Mouse (Mus musculus) lung, embryonic 15.5 days (tissue): ENCODE measurements around the gene Dcaf10. TPM values are rescaled to one million over a fixed set of nuclear protein-coding genes. Genes with fewer than 3 reads are reported as not detected.

Experiments used
- ATAC-seq: fragments of 200-750 bp; cut with Nextera tagmentation; 2 replicates; pipeline ENCODE4 v1.8.0; 2017; ENCODE audit warnings: moderate number of reproducible peaks, borderline replicate concordance; ENCODE audit not compliant: low FRiP score, low TSS enrichment; ENCODE audit errors: extremely low read depth
- H3K27ac ChIP-seq: fragments of 300-500 bp; sonication (generic); 2 replicates; pipeline ENCODE4 v1.5.1; 2015; ENCODE audit warnings: moderate library complexity, mild to moderate bottlenecking, inconsistent platforms
- H3K27me3 ChIP-seq: fragments of 300-500 bp; sonication (generic); 2 replicates; pipeline ENCODE4 v1.6.1; 2015; ENCODE audit warnings: inconsistent platforms
- H3K36me3 ChIP-seq: fragments of 300-500 bp; sonication (generic); 2 replicates; pipeline ENCODE4 v1.6.1; 2015; ENCODE audit warnings: inconsistent platforms
- H3K4me1 ChIP-seq: fragments of 300-500 bp; sonication (generic); 2 replicates; pipeline ENCODE4 v1.6.1; 2015; ENCODE audit warnings: inconsistent platforms
- H3K4me2 ChIP-seq: fragments of 300-500 bp; sonication (generic); 2 replicates; pipeline ENCODE4 v1.6.1; 2015; ENCODE audit warnings: inconsistent platforms, mild to moderate bottlenecking, moderate library complexity
- H3K4me3 ChIP-seq: fragments of 300-500 bp; sonication (generic); 2 replicates; pipeline ENCODE4 v1.5.1; 2015; ENCODE audit warnings: mild to moderate bottlenecking, inconsistent platforms
- H3K9ac ChIP-seq: fragments of 300-500 bp; sonication (generic); 2 replicates; pipeline ENCODE4 v1.6.1; 2015; ENCODE audit warnings: inconsistent platforms
- H3K9me3 ChIP-seq: fragments of 300-500 bp; sonication (generic); 2 replicates; pipeline ENCODE4 v1.6.1; 2016; ENCODE audit warnings: inconsistent platforms
- WGBS: fragments of 180-500 bp; shearing (Covaris S2); methylation state at CpG from one replicate; pipeline ENCODE4 v1.1.7; 2015; 5-methylcytosine and 5-hydroxymethylcytosine counted together
- polyA plus RNA-seq: library from polyadenylated mRNA; unstranded; fragments of >200 nt; fragmentation: Nextera tagmentation; extraction: Ambion mirVana; gene quantifications from 2 replicates; pipeline ENCODE4 v1.2.1, GENCODE M21; 2015

The Dcaf10 gene
- polyA plus RNA-seq: 12.5 and 13.2 TPM in 2 replicates

DNA sequence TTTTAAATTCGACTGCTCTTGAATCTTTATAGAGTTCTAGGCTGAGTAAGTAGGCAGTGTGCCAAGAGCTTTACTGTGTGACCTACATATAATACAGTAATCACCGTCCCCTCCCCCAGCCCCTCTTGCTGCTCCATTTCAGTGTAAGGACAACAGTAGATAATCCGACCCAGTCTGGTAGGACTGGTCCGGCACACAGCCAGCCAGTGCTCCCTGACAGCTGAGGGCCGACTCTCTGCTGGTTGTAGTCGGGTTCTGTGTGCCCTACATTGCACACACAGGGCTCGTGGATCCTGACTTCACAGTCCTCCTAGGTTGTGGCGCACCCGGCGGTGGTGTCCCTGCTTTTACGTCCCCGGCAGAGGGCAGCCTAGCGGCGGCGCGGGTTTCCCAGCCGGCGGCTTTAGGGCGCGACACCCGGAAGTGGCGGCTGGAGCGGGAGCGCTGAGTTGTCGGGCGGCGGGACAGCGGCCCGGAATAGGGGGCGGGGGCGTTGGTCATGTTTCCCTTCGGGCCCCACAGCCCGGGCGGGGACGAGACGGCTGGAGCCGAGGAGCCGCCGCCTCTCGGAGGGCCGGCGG is at the start of gene Dcaf10:
TSS of gene Dcaf10 (plus strand) at position 433 of the 581 bp plus-strand sequence.
- peak within 1 kb of the TSS; percentile 82 for H3K4me3 ChIP-seq
- H3K9me3 ChIP-seq: no peaks in the 10 kb centered on the region
- under 1% methylated on average over 36 of the region's 42 CpGs for WGBS
- peaks cover 19% of the 10 kb centered on the region for H3K4me1 ChIP-seq
- no peaks in the 10 kb centered on the region for H3K27me3 ChIP-seq
- peak within 1 kb of the TSS; percentile 98 for H3K27ac ChIP-seq
- 0 out of 2 replicates have a peak, but pooled peaks cover 6% of the 10 kb centered on the region for H3K36me3 ChIP-seq
- H3K9ac ChIP-seq: peak within 1 kb of the TSS; percentile 93
- peak; percentile 96 for ATAC-seq
- H3K4me2 ChIP-seq: peak within 1 kb of the TSS; percentile 84

DNA sequence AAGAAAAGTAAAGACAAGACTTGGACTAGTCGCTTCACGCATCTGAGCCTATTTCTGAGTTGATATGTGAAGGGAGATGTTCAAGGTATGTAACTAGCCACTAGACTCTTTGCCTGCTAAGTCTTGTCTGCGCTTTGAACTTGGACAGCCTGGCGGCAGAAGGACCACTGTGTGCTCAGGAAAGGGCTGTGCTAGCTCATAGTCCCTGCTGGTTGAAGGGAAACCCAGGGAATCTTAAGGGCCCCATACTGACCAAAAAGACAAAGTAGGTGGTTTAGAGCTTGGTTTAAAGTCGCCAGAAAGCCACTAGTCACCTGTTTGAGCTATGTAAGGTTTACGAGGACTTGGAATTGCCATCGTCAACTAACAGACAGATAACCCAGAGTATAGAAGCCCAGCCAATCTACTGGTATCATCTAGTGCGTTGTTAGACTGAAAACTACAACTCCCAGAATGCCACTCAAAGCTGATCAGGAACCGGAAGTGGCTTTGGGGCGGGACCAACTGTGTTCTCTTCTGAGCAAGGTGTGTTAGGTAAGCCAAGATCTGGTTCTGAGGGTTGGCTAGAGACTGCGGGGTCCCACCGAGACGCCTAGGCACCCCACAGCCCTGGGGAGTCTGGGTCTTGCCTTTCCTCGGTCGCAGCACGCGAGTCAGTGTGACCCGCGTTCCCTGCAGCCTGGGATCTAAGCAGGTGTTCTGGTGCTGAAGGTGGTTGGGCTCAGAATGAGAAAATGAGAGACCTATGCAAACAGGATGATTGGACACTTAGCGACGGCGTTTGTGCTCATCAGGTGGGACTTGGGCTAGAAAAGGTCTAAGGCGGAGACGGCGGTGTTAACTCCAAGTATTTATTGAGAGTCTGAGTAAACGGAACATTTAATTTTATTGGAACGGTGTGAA is 45.0 kb upstream of the Dcaf10 start, which contains the start of gene Trmt10b:
TSS of gene Trmt10b (plus strand) at position 466 of the 903 bp plus-strand sequence.
- no peaks in the 10 kb centered on the region for H3K27me3 ChIP-seq
- peak within 1 kb of the TSS; percentile 77 for H3K4me3 ChIP-seq
- H3K4me1 ChIP-seq: peaks cover 8% of the 10 kb centered on the region; the same call in 1 of the 2 replicates
- H3K9ac ChIP-seq: peak within 1 kb of the TSS; percentile 55
- H3K36me3 ChIP-seq: peaks cover 5% of the 10 kb centered on the region; the same call in 1 of the 2 replicates
- peak within 1 kb of the TSS; percentile 67 for H3K4me2 ChIP-seq
- H3K27ac ChIP-seq: no peak within 1 kb of the TSS
- H3K9me3 ChIP-seq: no peaks in the 10 kb centered on the region
- no peak for ATAC-seq
- WGBS: 18% methylated on average over 27 of the region's 27 CpGs

DNA sequence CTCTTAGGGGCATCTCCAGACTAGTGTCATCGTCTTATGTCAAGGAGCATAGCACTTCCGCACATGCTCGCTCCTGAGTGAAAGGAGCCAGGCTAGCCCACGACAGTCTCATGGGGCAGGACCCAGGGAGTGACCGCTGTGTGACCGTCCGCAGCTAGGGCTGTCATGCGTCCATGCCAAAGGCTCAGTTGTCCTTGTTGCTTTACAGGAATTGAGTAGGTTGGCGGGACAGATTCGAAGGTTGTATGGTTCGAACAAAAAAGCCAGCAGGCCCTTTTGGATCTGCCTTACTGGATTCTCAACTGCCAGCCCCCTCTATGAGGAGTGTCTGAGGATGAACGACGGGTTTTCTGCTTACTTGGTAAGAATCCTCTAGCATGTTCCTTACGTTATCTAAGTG is 36.4 kb upstream of the Dcaf10 start:
- Histone ChIP-seq H3K36me3 (peaks cover 44% of the 10 kb centered on the region), H3K4me3 (no peak overlapping the region), H3K27ac (no peak overlapping the region), H3K9me3 (no peaks in the 10 kb centered on the region), H3K4me1 (no peaks in the 10 kb centered on the region), H3K4me2 (no peak overlapping the region), H3K9ac (no peak overlapping the region), H3K27me3 (no peaks in the 10 kb centered on the region)
- 91% methylated on average over 14 of the region's 14 CpGs for WGBS
- ATAC-seq: no peak

DNA sequence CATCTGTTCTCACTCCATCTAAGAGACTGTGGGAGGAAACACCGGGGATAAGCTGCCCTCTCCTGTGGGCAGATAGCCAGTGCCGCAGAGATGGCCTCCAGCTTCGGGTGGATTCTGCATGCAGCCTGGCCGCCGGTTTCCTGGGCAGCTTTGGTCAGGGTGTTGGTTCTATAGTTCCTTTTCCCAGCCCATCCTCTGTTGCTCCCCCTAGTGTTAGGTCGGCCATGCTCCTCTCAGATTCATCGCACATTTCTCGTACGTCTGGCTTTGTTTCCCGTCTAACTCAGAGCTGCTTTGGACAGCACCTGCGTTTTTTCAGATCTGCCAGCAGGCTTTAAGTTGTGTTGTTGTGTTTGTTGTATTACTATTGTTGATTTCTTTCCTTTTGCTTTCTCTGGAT is 33.9 kb upstream of the Dcaf10 start:
- Histone ChIP-seq H3K9ac (no peak overlapping the region), H3K27me3 (no peaks in the 10 kb centered on the region), H3K4me2 (no peak overlapping the region), H3K27ac (no peak overlapping the region), H3K4me1 (no peaks in the 10 kb centered on the region), H3K36me3 (peaks cover 35% of the 10 kb centered on the region), H3K9me3 (no peaks in the 10 kb centered on the region), H3K4me3 (no peak overlapping the region)
- ATAC-seq: no peak
- WGBS: 35% methylated on average over 11 of the region's 11 CpGs

DNA sequence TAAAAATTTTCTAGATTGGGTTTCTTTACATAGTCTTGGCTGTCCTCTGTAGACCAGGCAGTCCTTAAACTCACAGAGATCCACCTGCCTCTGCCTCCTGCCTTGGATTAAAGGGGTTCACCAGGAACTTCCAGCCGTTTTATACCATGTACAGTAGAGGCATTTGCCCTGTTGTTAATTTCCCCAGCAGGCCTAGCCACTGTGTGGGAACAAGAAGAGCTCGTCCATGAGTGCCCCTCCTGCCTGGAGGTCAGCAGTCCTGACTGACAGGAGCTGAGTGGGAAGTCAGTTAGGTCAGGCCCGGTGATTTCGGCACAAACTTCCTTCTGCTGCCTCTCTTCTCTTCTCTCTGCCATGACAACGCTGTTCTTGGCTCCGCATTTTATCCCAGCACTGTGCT is 33.3 kb upstream of the Dcaf10 start:
- 85% methylated on average over 6 of the region's 6 CpGs for WGBS
- no peak for ATAC-seq
- H3K4me1 ChIP-seq: no peaks in the 10 kb centered on the region
- H3K9me3 ChIP-seq: no peaks in the 10 kb centered on the region
- peaks cover 35% of the 10 kb centered on the region for H3K36me3 ChIP-seq
- H3K27me3 ChIP-seq: no peaks in the 10 kb centered on the region
- no peak overlapping the region for H3K4me2 ChIP-seq
- no peak overlapping the region for H3K9ac ChIP-seq
- H3K4me3 ChIP-seq: no peak overlapping the region
- no peak overlapping the region for H3K27ac ChIP-seq

DNA sequence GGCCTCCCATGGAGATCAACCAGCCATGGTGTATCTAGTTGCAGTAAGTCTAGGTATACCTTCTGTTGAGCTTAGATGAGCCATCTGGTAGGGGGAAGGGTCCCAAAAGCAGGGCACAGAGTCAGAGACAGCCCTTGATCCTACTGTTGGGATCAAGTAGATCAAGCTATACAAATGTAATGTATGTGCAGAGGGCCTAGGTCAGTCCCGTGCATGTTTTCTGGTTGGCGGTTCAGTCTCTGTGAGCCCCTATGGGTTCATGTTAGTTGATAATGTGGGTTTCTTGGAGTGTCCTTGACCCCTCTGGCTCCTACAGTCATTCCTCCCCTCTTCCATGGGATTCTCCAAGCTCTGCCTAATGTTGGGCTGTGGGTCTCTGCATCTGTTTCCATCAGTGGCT is 30.8 kb upstream of the Dcaf10 start:
- peaks cover 30% of the 10 kb centered on the region for H3K36me3 ChIP-seq

DNA sequence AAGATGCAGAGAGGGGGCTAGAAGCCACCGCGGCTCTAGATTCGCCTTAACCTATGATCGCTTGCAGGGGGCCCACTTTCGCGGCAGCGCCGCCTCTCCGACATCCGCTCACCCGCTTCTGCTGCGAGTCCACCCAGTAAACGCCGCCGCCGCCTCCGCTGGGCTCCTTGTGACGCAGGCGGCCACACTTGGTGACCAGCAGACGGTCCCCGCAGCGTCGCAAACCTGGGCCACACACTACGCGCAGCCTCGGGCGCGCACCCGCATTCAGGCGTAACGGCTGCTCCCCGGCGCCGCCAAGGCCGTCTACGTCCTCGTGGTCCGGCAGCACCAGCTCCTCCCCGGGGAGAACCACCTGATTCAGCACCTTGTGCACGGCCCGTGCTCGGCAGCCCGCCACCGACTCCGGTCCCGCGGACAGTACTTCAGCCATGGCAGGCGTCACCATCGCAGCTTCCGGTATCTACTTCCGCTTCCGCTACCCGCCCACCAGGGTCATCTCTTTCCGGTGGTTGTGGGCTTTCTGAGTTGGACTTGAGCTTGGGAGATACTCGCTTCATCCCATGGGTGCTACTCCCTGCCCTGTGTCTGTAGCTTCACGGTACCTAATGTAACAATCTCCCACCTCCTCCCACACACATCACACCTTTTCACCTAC is 21.6 kb upstream of the Dcaf10 start:
- Histone ChIP-seq H3K9me3 (no peaks in the 10 kb centered on the region), H3K4me2 (peak overlapping the region; percentile 71), H3K27ac (peak overlapping the region; percentile 93), H3K4me1 (peaks cover 18% of the 10 kb centered on the region), H3K27me3 (peaks cover 10% of the 10 kb centered on the region), H3K9ac (peak overlapping the region; percentile 94), H3K4me3 (peak overlapping the region; percentile 99), H3K36me3 (peaks cover 18% of the 10 kb centered on the region; the same call in 1 of the 2 replicates)
- under 1% methylated on average over 56 of the region's 56 CpGs for WGBS
- ATAC-seq: peak; percentile 91

More for the DNA sequence above, 30.8 kb upstream of the Dcaf10 start:
- ATAC-seq: no peak
- H3K9ac ChIP-seq: no peak overlapping the region
- no peaks in the 10 kb centered on the region for H3K27me3 ChIP-seq
- 100% methylated on average over 2 of the region's 2 CpGs for WGBS
- no peaks in the 10 kb centered on the region for H3K4me1 ChIP-seq
- H3K4me3 ChIP-seq: no peak overlapping the region
- no peak overlapping the region for H3K27ac ChIP-seq
- H3K9me3 ChIP-seq: no peaks in the 10 kb centered on the region
- no peak overlapping the region for H3K4me2 ChIP-seq

DNA sequence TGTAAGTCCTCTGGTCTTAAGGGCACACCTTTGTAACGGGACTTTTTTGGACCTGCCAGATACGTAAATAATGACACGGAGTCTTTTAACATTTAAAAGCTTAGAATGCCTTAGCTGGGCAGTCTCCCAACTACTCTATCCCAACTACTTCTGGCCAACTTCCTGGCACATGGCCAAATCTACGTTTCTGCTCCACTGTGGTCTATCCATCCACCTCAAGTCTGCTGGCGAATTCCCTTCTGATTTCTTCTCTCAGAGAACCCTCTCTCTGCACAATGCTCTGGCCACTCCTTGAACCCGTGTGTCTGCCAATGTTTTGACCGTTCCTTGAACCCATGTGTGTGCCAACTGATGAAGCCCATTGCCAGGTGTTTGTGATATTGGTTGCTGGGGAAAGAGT is 10.8 kb upstream of the Dcaf10 start:
- Histone ChIP-seq H3K36me3 (no peaks in the 10 kb centered on the region), H3K4me3 (no peak overlapping the region), H3K9ac (no peak overlapping the region), H3K9me3 (no peaks in the 10 kb centered on the region), H3K27me3 (no peaks in the 10 kb centered on the region), H3K4me1 (no peaks in the 10 kb centered on the region), H3K27ac (no peak overlapping the region), H3K4me2 (no peak overlapping the region)
- ATAC-seq: no peak
- WGBS: 54% methylated on average over 7 of the region's 7 CpGs

DNA sequence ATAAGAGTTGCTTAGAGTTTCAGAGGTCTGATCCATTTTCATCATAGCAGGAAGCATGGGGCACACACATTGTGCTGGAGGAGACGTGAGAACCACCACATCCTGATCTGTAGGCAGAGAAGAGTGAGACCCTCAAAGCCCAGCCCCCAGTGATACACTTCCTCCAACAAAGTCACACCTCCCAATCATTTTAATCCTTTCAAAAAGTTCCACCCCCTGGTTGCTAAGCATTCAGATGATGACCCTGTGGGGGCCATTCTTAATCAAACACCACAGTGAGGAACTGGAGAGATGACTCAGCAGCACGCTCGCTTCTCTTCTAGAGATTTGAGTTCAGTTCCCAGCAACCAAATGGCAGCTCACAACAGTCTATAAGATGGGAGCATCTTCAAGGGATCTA is 9.4 kb upstream of the Dcaf10 start:
- no peak for ATAC-seq
- Histone ChIP-seq H3K4me3 (no peak overlapping the region), H3K4me1 (no peaks in the 10 kb centered on the region), H3K36me3 (no peaks in the 10 kb centered on the region), H3K9ac (no peak overlapping the region), H3K27me3 (no peaks in the 10 kb centered on the region), H3K9me3 (no peaks in the 10 kb centered on the region), H3K27ac (no peak overlapping the region), H3K4me2 (no peak overlapping the region)
- WGBS: 44% methylated on average over 3 of the region's 3 CpGs

DNA sequence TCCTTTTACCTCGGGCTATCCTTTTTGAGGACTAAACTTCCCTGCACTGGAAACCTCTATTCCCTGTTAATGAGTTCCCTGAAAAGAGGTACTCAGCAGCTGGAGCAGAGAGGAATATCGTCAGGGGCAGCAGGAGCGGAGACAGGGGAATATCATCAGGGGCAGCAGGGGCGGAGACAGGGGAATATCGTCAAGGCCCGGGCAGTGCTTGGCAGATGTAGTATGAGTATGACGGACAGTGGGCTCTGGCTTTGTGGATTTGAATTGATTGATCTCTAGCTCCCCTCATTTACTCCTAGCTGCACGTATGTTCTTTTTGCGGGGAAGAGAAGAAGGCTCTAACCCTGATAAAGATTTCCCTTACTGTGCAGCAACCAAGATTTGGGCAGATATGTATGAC is 675 bp upstream of the Dcaf10 start:
- Histone ChIP-seq H3K27ac (peak overlapping the region; percentile 98), H3K27me3 (no peaks in the 10 kb centered on the region), H3K9ac (peak overlapping the region; percentile 93; the same call in 1 of the 2 replicates), H3K4me3 (peak overlapping the region; percentile 82), H3K36me3 (0 out of 2 replicates have a peak, but pooled peaks cover 4% of the 10 kb centered on the region), H3K4me1 (peaks cover 19% of the 10 kb centered on the region), H3K9me3 (no peaks in the 10 kb centered on the region), H3K4me2 (peak overlapping the region; percentile 84)
- 51% methylated on average over 9 of the region's 9 CpGs for WGBS
- ATAC-seq: no peak

DNA sequence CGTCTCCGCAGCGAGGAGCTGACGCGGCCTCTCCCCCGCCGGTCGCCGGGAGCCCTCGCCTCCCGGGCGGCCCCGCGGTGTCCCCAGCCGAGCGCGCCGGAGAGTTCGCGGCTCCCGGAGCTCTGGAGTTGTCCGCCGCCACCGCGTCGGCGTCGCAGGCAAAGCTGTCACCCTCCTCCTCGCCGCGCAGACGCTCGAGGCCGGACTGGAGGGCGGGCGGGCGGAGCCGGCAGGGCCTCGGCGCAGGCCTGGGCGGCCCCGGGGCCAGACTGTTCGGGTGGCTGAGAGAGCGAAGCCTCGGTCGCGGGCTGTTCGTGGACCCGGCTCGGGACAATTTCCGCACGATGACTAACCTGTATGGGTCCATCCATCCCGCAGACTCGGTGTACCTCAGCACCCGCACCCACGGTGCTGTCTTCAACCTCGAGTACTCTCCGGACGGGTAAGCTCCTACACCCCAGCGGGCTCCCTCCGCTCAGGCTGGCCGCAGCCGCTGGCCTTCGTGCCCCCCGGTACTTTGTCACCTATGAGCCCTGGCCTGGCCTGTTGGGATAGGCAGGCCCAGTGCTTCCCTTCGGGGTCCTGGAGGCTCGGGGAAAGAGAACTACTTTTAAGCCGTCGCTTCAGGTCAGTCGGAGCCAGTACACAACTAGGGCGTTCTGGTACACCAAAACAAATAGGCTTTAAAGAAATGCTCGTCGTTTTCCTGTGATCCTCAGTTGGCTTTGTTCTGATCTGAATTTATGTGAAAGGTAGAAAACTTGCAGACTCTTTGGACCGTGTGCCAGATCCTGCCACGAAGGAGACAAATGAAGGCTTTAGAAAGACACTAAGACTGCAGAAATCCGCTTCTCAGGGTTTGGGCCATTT is 620 bp downstream of the Dcaf10 start, which contains the start of gene Exosc3:
TSS of gene Exosc3 (minus strand) at position 447 of the 870 bp plus-strand sequence.
- Histone ChIP-seq H3K4me3 (peak within 1 kb of the TSS; percentile 82), H3K4me1 (peaks cover 19% of the 10 kb centered on the region), H3K4me2 (peak within 1 kb of the TSS; percentile 84), H3K9me3 (no peaks in the 10 kb centered on the region), H3K9ac (peak within 1 kb of the TSS; percentile 93), H3K27ac (peak within 1 kb of the TSS; percentile 98), H3K27me3 (no peaks in the 10 kb centered on the region), H3K36me3 (peaks cover 10% of the 10 kb centered on the region; the same call in 1 of the 2 replicates)
- WGBS: under 1% methylated on average over 74 of the region's 76 CpGs
- peak; percentile 88 for ATAC-seq
